Mouse (Mus musculus): ENCODE measurements around the gene Sdk1. TPM values are rescaled to one million over a fixed set of nuclear protein-coding genes. Genes with fewer than 3 reads are reported as not detected.

The Sdk1 gene
- polyA plus RNA-seq, 1 experiment from 2014 or later = 2.3 TPM

- H3K4me3 ChIP-seq (ENCODE audit: low read depth, low read length) = no peak overlapping the region
- DNase-seq (ENCODE audit: low spot score) (no peak), ATAC-seq (ENCODE audit: insufficient read depth, low FRiP score, low TSS enrichment) (no peak)
- H3K27me3 ChIP-seq (ENCODE audit: control insufficient read depth, insufficient read depth, low read length) = no peaks in the 10 kb centered on the region
- 62% methylated on average over 18 of the region's 18 CpGs for WGBS
- H3K36me3 ChIP-seq (ENCODE audit: control insufficient read depth, insufficient read depth, low read length) = no peaks in the 10 kb centered on the region
- no peaks in the 10 kb centered on the region for H3K4me1 ChIP-seq (ENCODE audit: control insufficient read depth, insufficient read depth, low read length)
- H3K27ac ChIP-seq (ENCODE audit: low read depth, low read length) = no peak overlapping the region
- H3K9ac ChIP-seq (ENCODE audit: low read length) = no peak overlapping the region
- H3K9me3 ChIP-seq (ENCODE audit: control insufficient read depth, low read length) = no peaks in the 10 kb centered on the region
- no peak overlapping the region for H3K4me2 ChIP-seq (ENCODE audit: low read depth)
These were observed 987.9 kb downstream of the Sdk1 start for GRCm38 (mm10) chr5:142228957-142229810.

DNA sequence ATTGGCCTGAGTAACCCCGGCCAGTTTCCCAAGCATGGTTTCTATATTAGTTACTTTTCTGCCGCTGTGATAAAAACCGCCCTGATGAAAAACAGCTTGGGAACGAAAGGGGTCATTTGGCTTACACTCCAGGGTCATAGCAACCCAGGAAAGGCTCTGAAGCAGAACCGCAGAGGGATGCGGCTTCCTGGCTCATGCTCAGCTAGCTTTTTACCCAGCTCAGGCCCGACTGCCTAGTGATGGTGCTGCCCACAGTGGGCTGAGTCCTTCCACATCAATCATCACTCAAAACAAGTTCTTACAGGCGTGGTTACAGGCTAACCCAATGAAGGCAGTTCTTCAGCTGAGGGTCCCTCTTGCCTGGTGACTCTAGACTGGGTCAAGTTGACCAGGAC, 988.5 kb downstream of the Sdk1 start:
- Histone ChIP-seq H3K9ac (ENCODE audit: low read length) (no peak overlapping the region), H3K4me1 (ENCODE audit: control insufficient read depth, insufficient read depth, low read length) (no peaks in the 10 kb centered on the region), H3K4me3 (ENCODE audit: low read depth, low read length) (no peak overlapping the region), H3K4me2 (ENCODE audit: low read depth) (no peak overlapping the region), H3K27ac (ENCODE audit: low read depth, low read length) (no peak overlapping the region), H3K27me3 (ENCODE audit: control insufficient read depth, insufficient read depth, low read length) (no peaks in the 10 kb centered on the region), H3K36me3 (ENCODE audit: control insufficient read depth, insufficient read depth, low read length) (no peaks in the 10 kb centered on the region), H3K9me3 (ENCODE audit: control insufficient read depth, low read length) (no peaks in the 10 kb centered on the region)
- 85% methylated on average over 8 of the region's 8 CpGs for WGBS
- ATAC-seq (ENCODE audit: insufficient read depth, low FRiP score, low TSS enrichment) = no peak
- no peak for DNase-seq (ENCODE audit: low spot score)

DNA sequence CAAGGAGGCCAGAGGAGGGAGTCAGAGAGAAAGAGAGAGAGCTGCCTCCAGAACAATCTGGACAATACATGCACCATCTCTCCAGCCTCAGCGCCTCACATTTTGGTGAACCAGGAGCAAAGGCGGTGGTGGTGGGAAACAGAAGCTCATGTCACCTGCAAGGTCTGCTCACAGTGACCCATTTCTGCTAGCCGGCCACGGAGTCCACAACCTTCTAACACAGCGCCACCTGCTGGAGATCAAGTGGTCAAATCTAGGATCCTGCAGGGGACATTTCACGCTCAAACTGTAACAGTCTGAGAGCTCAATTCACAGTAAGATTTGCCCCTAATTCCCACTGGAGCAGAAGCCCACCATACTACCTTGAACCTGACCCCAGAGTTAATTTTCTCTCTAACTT, 999.0 kb downstream of the Sdk1 start:
- H3K9me3 ChIP-seq (ENCODE audit: control insufficient read depth, low read length) = no peaks in the 10 kb centered on the region
- no peak overlapping the region for H3K4me3 ChIP-seq (ENCODE audit: low read depth, low read length)
- DNase-seq (ENCODE audit: low spot score) (no peak), ATAC-seq (ENCODE audit: insufficient read depth, low FRiP score, low TSS enrichment) (no peak)
- H3K27ac ChIP-seq (ENCODE audit: low read depth, low read length) = no peak overlapping the region
- H3K9ac ChIP-seq (ENCODE audit: low read length) = no peak overlapping the region
- H3K4me2 ChIP-seq (ENCODE audit: low read depth) = no peak overlapping the region
- WGBS = 90% methylated on average over 6 of the region's 6 CpGs
- no peaks in the 10 kb centered on the region for H3K36me3 ChIP-seq (ENCODE audit: control insufficient read depth, insufficient read depth, low read length)
- no peaks in the 10 kb centered on the region for H3K27me3 ChIP-seq (ENCODE audit: control insufficient read depth, insufficient read depth, low read length)
- no peaks in the 10 kb centered on the region for H3K4me1 ChIP-seq (ENCODE audit: control insufficient read depth, insufficient read depth, low read length)

DNA sequence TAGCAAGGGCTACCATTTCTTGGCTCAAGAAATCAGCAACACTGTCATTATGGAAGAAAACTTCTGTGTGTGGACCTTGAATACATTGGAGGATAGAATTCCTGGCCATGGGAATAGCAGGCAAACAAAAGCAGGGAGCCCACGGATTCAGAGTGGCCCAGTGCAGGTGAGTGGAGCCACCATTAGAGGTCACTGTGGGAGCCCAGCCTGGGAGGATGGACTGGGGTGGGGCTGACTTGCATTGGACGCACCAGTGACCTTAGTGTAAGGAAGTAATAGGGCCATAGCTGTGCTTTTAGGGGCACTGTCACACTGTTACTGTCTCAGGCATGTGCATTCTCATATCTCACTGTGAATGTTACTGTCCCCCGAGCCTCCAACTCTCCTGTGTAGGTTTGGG, 1001.3 kb downstream of the Sdk1 start:
- no peaks in the 10 kb centered on the region for H3K36me3 ChIP-seq (ENCODE audit: control insufficient read depth, insufficient read depth, low read length)
- no peak overlapping the region for H3K9ac ChIP-seq (ENCODE audit: low read length)
- no peak for ATAC-seq (ENCODE audit: insufficient read depth, low FRiP score, low TSS enrichment)
- H3K4me3 ChIP-seq (ENCODE audit: low read depth, low read length) = no peak overlapping the region
- no peaks in the 10 kb centered on the region for H3K27me3 ChIP-seq (ENCODE audit: control insufficient read depth, insufficient read depth, low read length)
- 53% methylated on average over 3 of the region's 3 CpGs for WGBS
- H3K9me3 ChIP-seq (ENCODE audit: control insufficient read depth, low read length) = no peaks in the 10 kb centered on the region
- H3K4me2 ChIP-seq (ENCODE audit: low read depth) = no peak overlapping the region
- H3K27ac ChIP-seq (ENCODE audit: low read depth, low read length) = no peak overlapping the region
- H3K4me1 ChIP-seq (ENCODE audit: control insufficient read depth, insufficient read depth, low read length) = no peaks in the 10 kb centered on the region
- DNase-seq (ENCODE audit: low spot score) = no peak

DNA sequence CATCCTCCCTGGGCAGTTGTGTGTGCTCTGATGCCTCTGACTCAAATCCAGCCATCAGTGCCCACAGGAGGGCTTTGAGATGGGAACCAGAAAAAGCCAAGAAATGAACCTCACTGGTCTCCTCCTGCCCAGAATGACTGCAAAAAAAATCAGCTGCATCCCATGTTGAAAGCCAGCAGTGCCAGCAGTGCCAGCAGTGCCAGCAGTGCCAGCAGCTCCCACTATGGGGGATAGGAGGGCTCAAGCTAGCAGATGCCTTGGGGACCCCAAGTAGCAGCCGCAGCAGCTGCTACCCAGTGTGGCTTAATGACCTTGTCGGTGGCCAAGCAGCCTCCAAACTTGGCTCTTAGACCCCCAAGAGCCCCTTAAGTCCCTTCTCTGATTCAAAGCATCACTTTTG, 1001.8 kb downstream of the Sdk1 start:
- Histone ChIP-seq H3K27me3 (ENCODE audit: control insufficient read depth, insufficient read depth, low read length) (no peaks in the 10 kb centered on the region), H3K36me3 (ENCODE audit: control insufficient read depth, insufficient read depth, low read length) (no peaks in the 10 kb centered on the region), H3K9me3 (ENCODE audit: control insufficient read depth, low read length) (no peaks in the 10 kb centered on the region), H3K4me1 (ENCODE audit: control insufficient read depth, insufficient read depth, low read length) (no peaks in the 10 kb centered on the region), H3K4me2 (ENCODE audit: low read depth) (no peak overlapping the region), H3K9ac (ENCODE audit: low read length) (no peak overlapping the region), H3K27ac (ENCODE audit: low read depth, low read length) (no peak overlapping the region), H3K4me3 (ENCODE audit: low read depth, low read length) (no peak overlapping the region)
- WGBS = 85% methylated on average over 2 of the region's 2 CpGs
- ATAC-seq (ENCODE audit: insufficient read depth, low FRiP score, low TSS enrichment) = no peak
- no peak for DNase-seq (ENCODE audit: low spot score)

DNA sequence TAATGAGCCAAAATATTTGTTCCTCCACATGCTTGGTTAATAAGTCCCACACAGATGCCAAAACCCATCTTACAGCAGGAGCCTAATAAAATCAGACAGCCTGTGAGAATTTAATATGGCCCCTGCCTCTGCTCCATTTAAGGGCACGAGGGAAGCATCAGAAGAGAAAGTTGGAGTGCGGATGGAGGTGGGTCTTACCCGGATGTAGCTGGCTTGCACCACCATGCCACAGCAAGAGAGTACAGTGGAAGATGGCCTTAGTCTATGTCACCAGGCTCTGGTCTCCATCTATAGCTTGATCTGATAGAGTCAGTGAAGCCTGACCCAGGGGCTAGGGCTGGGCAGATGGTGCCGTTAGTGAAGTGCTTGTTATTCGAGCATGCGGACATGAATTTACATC, 1014.9 kb downstream of the Sdk1 start:
- no peaks in the 10 kb centered on the region for H3K9me3 ChIP-seq (ENCODE audit: control insufficient read depth, low read length)
- H3K4me2 ChIP-seq (ENCODE audit: low read depth) = no peak overlapping the region
- ATAC-seq (ENCODE audit: insufficient read depth, low FRiP score, low TSS enrichment) (no peak), DNase-seq (ENCODE audit: low spot score) (no peak)
- no peaks in the 10 kb centered on the region for H3K36me3 ChIP-seq (ENCODE audit: control insufficient read depth, insufficient read depth, low read length)
- H3K27me3 ChIP-seq (ENCODE audit: control insufficient read depth, insufficient read depth, low read length) = no peaks in the 10 kb centered on the region
- H3K4me1 ChIP-seq (ENCODE audit: control insufficient read depth, insufficient read depth, low read length) = no peaks in the 10 kb centered on the region
- no peak overlapping the region for H3K9ac ChIP-seq (ENCODE audit: low read length)
- H3K4me3 ChIP-seq (ENCODE audit: low read depth, low read length) = no peak overlapping the region
- no peak overlapping the region for H3K27ac ChIP-seq (ENCODE audit: low read depth, low read length)
- WGBS = 86% methylated on average over 6 of the region's 6 CpGs

DNA sequence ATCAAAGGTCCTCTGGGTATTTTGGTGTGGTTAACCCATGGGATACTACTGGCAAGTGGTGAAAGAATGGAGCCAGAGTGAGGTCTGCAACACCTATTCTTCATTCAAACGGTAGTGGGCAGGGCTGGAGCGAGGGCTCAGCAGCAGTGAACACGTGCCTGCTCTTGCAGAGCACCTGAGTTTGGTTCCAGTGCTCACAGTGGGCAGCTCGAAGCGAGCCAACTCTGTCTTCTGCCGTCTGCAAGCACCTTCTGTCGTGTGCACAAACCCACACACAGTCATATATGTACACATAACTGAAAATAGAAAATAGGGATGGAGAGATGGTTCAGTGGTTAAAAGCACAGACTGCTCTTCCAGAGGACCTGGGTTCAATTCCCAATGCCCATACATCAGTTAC, 1017.4 kb downstream of the Sdk1 start:
- Histone ChIP-seq H3K9me3 (ENCODE audit: control insufficient read depth, low read length) (no peaks in the 10 kb centered on the region), H3K27ac (ENCODE audit: low read depth, low read length) (no peak overlapping the region), H3K27me3 (ENCODE audit: control insufficient read depth, insufficient read depth, low read length) (no peaks in the 10 kb centered on the region), H3K4me1 (ENCODE audit: control insufficient read depth, insufficient read depth, low read length) (no peaks in the 10 kb centered on the region), H3K4me2 (ENCODE audit: low read depth) (no peak overlapping the region), H3K36me3 (ENCODE audit: control insufficient read depth, insufficient read depth, low read length) (no peaks in the 10 kb centered on the region), H3K9ac (ENCODE audit: low read length) (no peak overlapping the region), H3K4me3 (ENCODE audit: low read depth, low read length) (no peak overlapping the region)
- ATAC-seq (ENCODE audit: insufficient read depth, low FRiP score, low TSS enrichment) (no peak), DNase-seq (ENCODE audit: low spot score) (no peak)
- 87% methylated on average over 7 of the region's 7 CpGs for WGBS

- 54% methylated on average over 6 of the region's 6 CpGs for WGBS
- Histone ChIP-seq H3K4me3 (ENCODE audit: low read depth, low read length) (no peak overlapping the region), H3K4me2 (ENCODE audit: low read depth) (no peak overlapping the region), H3K9me3 (ENCODE audit: control insufficient read depth, low read length) (no peaks in the 10 kb centered on the region), H3K27me3 (ENCODE audit: control insufficient read depth, insufficient read depth, low read length) (no peaks in the 10 kb centered on the region), H3K27ac (ENCODE audit: low read depth, low read length) (no peak overlapping the region), H3K36me3 (ENCODE audit: control insufficient read depth, insufficient read depth, low read length) (no peaks in the 10 kb centered on the region), H3K4me1 (ENCODE audit: control insufficient read depth, insufficient read depth, low read length) (no peaks in the 10 kb centered on the region), H3K9ac (ENCODE audit: low read length) (no peak overlapping the region)
- no peak for ATAC-seq (ENCODE audit: insufficient read depth, low FRiP score, low TSS enrichment)
- no peak for DNase-seq (ENCODE audit: low spot score)
These were observed 1020.8 kb downstream of the Sdk1 start for GRCm38 (mm10) chr5:142262060-142262459.
